ENCODE assay signal across 7 mouse cellular contexts in the genomic region with DNA sequence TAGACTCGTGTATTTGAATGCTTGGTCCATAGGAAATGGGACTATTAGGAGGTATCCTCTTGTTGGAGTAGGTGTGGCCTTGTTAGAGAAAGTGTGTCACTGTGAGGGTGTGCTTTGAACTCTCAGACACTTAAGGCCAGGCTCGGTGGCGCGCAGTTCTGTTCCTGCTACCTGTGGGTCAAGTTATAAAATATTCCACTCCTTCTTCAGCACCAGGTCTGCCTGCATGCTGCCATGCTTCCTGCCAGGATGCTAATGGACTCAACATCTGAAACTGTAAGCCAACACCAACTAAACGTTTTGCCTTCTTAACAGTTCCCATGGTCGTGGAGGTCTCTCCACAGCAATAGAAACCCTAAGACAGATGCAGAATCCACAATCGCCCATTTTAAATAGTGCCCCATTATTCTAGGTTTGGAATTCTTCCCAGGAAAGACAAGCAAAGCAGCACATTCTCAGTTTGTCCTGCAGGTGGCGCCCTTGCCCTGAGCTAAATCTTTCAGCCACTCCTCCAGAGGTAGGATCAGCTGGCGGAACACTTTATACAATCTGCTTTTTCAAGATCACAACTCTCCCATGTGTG.
DNase-seq lines count a peak whose midpoint lies in the region; ATAC-seq lines count a peak whose summit lies in the region.

No protein-coding gene starts in this region.

- WGBS in forebrain, embryonic 14.5 days = 27% methylated on average over 9 of the region's 9 CpGs
- 26% methylated on average over 9 of the region's 9 CpGs for WGBS in hindbrain, embryonic 13.5 days

- H3K27me3 ChIP-seq in forebrain, embryonic 14.5 days (replicated peaks; ENCODE audit: control insufficient read depth, insufficient read depth, low read length) = no peaks in the 10 kb centered on the region
- no peaks in the 10 kb centered on the region for H3K27me3 ChIP-seq in hindbrain, embryonic 13.5 days

- ATAC-seq in forebrain, embryonic 14.5 days = peak; percentile 71; the same call in 1 of the 2 replicates
- peak; percentile 76 for ATAC-seq in hindbrain, embryonic 13.5 days (ENCODE audit: low FRiP score)

- no peak overlapping the region for H3K27ac ChIP-seq in forebrain, embryonic 14.5 days (ENCODE audit: low read depth, low read length)
- no peak overlapping the region for H3K27ac ChIP-seq in hindbrain, embryonic 13.5 days

- H3K4me3 ChIP-seq in forebrain, embryonic 14.5 days (ENCODE audit: low read depth, low read length) = no peak overlapping the region
- no peak overlapping the region for H3K4me3 ChIP-seq in hindbrain, embryonic 13.5 days

- no peaks in the 10 kb centered on the region for H3K4me1 ChIP-seq in forebrain, embryonic 14.5 days (ENCODE audit: control insufficient read depth, insufficient read depth, low read length)
- H3K4me1 ChIP-seq in hindbrain, embryonic 13.5 days (replicated peaks) = 0 out of 2 replicates have a peak, but pooled peaks cover 3% of the 10 kb centered on the region

- H3K9me3 ChIP-seq in forebrain, embryonic 14.5 days (replicated peaks; ENCODE audit: control insufficient read depth, low read length) = no peaks in the 10 kb centered on the region
- no peaks in the 10 kb centered on the region for H3K9me3 ChIP-seq in hindbrain, embryonic 13.5 days

- no peaks in the 10 kb centered on the region for H3K36me3 ChIP-seq in forebrain, embryonic 14.5 days (ENCODE audit: control insufficient read depth, insufficient read depth, low read length)
- H3K36me3 ChIP-seq in hindbrain, embryonic 13.5 days = no peaks in the 10 kb centered on the region

- no peak overlapping the region for H3K4me2 ChIP-seq in forebrain, embryonic 14.5 days (ENCODE audit: low read length)
- no peak overlapping the region for H3K4me2 ChIP-seq in hindbrain, embryonic 13.5 days

- no peak overlapping the region for H3K9ac ChIP-seq in forebrain, embryonic 14.5 days (ENCODE audit: low read length)
- no peak overlapping the region for H3K9ac ChIP-seq in hindbrain, embryonic 13.5 days

- DNase-seq in R1 (ENCODE audit: low read depth, low spot score) = peak; percentile 82
- peak; percentile 28 for DNase-seq in c-Kit-positive CD71-positive TER-119-positive erythroid progenitor cells, embryonic 14.5 days (ENCODE audit: low spot score)
- DNase-seq in forebrain, embryonic 14.5 days (ENCODE audit: low spot score) = peak; percentile 91
- DNase-seq in layer of hippocampus, postnatal 14 days (ENCODE audit: low spot score in 2 of 2) = peak; percentile 75 to 81
- DNase-seq in mesoderm, embryonic 11.5 days (ENCODE audit: low read depth, low spot score) = peak; percentile 85
- peak; percentile 91 for DNase-seq in right cerebral cortex, postnatal 4 days

Comparison
In these comparisons a context has a peak if more than half of its experiments do, and no peak if none do; other contexts are left out.
1. DNase-seq: peak in every context shown above with its lines; median percentile 91 in forebrain, embryonic 14.5 days; 91 in right cerebral cortex, postnatal 4 days; 85 in mesoderm, embryonic 11.5 days; 82 in R1; 78 in layer of hippocampus, postnatal 14 days; 28 in c-Kit-positive CD71-positive TER-119-positive erythroid progenitor cells, embryonic 14.5 days.